Mouse (Mus musculus) liver, embryonic 13.5 days (tissue): ENCODE results near the gene Smyd3. TPM values are rescaled to one million over a fixed set of nuclear protein-coding genes. Genes with fewer than 3 reads are reported as not detected.

Source experiments
- ATAC-seq: fragments of 200-750 bp; cut with Nextera tagmentation; 2 replicates; pipeline ENCODE4 v1.8.0; 2017; ENCODE audit warnings: low read depth, mild to moderate bottlenecking, moderate number of reproducible peaks, moderate library complexity
- DNase-seq: peaks from one replicate; pipeline ENCODE4 v3.0.0; 2022
- H3K27ac ChIP-seq: fragments of 300-500 bp; sonication (generic); 2 replicates; pipeline ENCODE4 v1.5.1; 2015; ENCODE audit warnings: moderate library complexity, mild to moderate bottlenecking, inconsistent platforms
- H3K27me3 ChIP-seq: fragments of 300-500 bp; sonication (generic); 2 replicates; pipeline ENCODE4 v1.6.1; 2015; ENCODE audit warnings: mild to moderate bottlenecking, inconsistent platforms
- H3K36me3 ChIP-seq: fragments of 300-500 bp; sonication (generic); 2 replicates; pipeline ENCODE4 v1.6.1; 2015; ENCODE audit warnings: mild to moderate bottlenecking, inconsistent platforms
- H3K4me1 ChIP-seq: fragments of 300-500 bp; sonication (generic); replicated peaks from 2 replicates; pipeline ENCODE4 v1.6.1; 2015; ENCODE audit warnings: inconsistent platforms
- H3K4me2 ChIP-seq: fragments of 300-500 bp; sonication (generic); 2 replicates; pipeline ENCODE4 v1.6.1; 2015; ENCODE audit warnings: inconsistent platforms, mild to moderate bottlenecking, moderate library complexity
- H3K4me3 ChIP-seq: fragments of 300-500 bp; sonication (generic); replicated peaks from 2 replicates; pipeline ENCODE4 v1.5.1; 2015; ENCODE audit warnings: mild to moderate bottlenecking, inconsistent platforms
- H3K9ac ChIP-seq: fragments of 300-500 bp; sonication (generic); 2 replicates; pipeline ENCODE4 v1.6.1; 2015; ENCODE audit warnings: mild to moderate bottlenecking, inconsistent platforms
- H3K9me3 ChIP-seq: fragments of 300-500 bp; sonication (generic); replicated peaks from 2 replicates; pipeline ENCODE4 v1.6.1; 2016; ENCODE audit warnings: inconsistent platforms
- WGBS: fragments of 180-500 bp; shearing (Covaris S2); methylation state at CpG from one replicate; pipeline ENCODE4 v1.1.7; 2015; ENCODE audit not compliant: insufficient replicate concordance; 5-methylcytosine and 5-hydroxymethylcytosine counted together
- polyA plus RNA-seq: library from polyadenylated mRNA; unstranded; fragments of >200 nt; fragmentation: Nextera tagmentation; extraction: Ambion mirVana; gene quantifications from 2 replicates; pipeline ENCODE4 v1.2.1, GENCODE M21; 2015

The Smyd3 gene
- polyA plus RNA-seq, 1 experiment from 2014 or later, result 6.6 TPM

DNA sequence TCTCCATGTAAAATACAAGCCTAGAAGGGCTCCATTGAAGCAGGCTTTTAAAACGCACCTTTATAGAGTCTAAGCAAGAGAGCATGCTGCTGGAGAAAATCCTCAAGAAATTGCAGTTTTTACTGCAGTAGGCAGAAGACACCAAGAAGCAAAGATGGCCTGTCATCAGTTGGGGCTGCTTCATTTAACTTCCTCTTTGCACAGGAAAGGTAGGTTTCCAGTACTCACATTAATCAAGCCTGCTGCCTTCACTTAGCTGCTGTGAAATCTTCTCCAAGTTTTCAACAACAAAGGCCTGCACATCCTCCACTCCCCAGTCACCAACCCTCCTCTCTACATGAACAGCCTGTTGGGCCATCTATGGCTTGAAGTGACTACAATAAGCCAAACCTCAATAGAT is 448.9 kb downstream of the Smyd3 start:
- no peak overlapping the region for H3K27ac ChIP-seq
- WGBS, result 68% methylated on average over 1 of the region's 1 CpGs
- H3K9me3 ChIP-seq, result no peaks in the 10 kb centered on the region
- ATAC-seq (no peak), DNase-seq (no peak)
- H3K4me2 ChIP-seq, result no peak overlapping the region
- H3K4me3 ChIP-seq, result no peak overlapping the region
- H3K27me3 ChIP-seq, result no peaks in the 10 kb centered on the region
- no peaks in the 10 kb centered on the region for H3K4me1 ChIP-seq
- no peaks in the 10 kb centered on the region for H3K36me3 ChIP-seq
- no peak overlapping the region for H3K9ac ChIP-seq

DNA sequence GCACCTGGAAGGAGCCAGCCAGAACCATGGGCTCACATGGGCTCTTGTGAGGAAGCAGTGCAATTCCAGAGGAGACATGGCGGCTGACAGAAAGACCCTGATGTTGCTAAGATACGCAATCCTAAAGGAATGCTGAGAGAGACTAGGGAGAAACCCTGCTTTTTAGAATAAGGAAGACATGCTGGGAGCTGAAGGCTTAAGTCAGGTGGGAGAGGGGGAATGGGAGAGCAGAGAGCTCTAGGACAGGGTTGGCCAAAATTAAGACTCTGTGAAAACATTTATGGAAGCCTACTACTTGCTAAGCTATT is 452.6 kb downstream of the Smyd3 start:
- WGBS, result 73% methylated on average over 2 of the region's 2 CpGs
- no peak for ATAC-seq
- no peak overlapping the region for H3K27ac ChIP-seq

DNA sequence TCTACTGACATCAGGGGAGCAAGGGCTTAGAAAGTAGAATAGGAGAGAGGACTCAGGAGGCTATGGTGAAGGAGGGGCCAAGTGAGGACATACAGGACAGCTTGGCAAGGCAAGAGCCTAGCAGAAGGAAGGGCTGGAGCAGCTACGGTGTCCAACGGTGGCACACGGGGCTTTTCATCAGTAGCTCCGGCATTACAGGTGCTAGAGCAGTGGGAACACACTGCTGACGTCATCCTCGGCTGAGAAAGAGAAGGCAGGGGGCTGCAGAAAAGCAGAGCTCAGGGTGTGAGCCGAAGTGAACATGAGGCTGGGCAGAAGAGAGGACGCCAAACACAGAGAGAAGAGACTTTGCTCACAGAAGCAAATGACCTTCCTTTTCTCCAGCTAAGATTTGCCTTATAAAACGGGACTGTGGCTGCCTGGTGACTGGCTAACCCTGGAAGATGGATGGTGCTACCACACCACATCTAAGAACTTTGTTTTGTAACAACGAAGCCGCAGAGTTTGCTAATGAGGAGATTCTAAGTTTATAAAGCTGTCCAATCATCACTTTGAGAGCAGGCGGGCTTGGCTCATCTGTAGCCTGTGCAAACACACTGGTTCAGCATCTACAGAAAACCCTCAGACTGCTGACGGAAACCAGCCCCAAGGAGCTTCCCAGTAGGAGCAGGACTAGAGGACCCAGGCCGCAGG is 453.1 kb downstream of the Smyd3 start:
- no peaks in the 10 kb centered on the region for H3K9me3 ChIP-seq
- no peaks in the 10 kb centered on the region for H3K27me3 ChIP-seq
- no peak overlapping the region for H3K4me2 ChIP-seq
- no peaks in the 10 kb centered on the region for H3K36me3 ChIP-seq
- H3K4me3 ChIP-seq, result no peak overlapping the region
- 69% methylated on average over 14 of the region's 14 CpGs for WGBS
- ATAC-seq (no peak), DNase-seq (no peak)
- peaks cover 30% of the 10 kb centered on the region for H3K4me1 ChIP-seq
- no peak overlapping the region for H3K9ac ChIP-seq
- H3K27ac ChIP-seq, result no peak overlapping the region

More for the DNA sequence above, 452.6 kb downstream of the Smyd3 start:
- H3K9ac ChIP-seq, result no peak overlapping the region
- H3K4me2 ChIP-seq, result no peak overlapping the region
- H3K4me1 ChIP-seq, result peaks cover 25% of the 10 kb centered on the region
- no peaks in the 10 kb centered on the region for H3K36me3 ChIP-seq
- no peaks in the 10 kb centered on the region for H3K9me3 ChIP-seq
- H3K27me3 ChIP-seq, result no peaks in the 10 kb centered on the region
- no peak overlapping the region for H3K4me3 ChIP-seq
- DNase-seq, result no peak

DNA sequence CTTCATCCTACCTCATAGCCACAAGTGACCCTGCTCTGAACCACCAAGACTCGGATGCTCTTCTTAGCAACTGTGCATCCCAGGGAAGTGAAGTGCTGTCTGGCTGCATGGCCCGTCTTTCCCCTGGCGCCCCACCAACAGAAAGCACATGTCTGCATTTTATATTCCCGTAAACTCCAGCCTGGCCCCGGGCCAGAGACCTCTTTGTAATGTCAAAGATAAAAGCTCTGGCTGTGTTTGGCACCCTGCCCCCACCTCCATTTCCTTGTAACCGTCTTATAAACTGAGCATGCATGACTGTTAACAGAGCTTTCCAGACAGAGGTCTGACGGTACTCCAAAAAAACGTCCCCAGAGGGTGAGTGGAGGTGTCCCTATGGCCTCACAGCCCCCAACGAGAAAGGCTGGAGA is 456.1 kb downstream of the Smyd3 start:
- peak overlapping the region; percentile 58 for H3K27ac ChIP-seq

DNA sequence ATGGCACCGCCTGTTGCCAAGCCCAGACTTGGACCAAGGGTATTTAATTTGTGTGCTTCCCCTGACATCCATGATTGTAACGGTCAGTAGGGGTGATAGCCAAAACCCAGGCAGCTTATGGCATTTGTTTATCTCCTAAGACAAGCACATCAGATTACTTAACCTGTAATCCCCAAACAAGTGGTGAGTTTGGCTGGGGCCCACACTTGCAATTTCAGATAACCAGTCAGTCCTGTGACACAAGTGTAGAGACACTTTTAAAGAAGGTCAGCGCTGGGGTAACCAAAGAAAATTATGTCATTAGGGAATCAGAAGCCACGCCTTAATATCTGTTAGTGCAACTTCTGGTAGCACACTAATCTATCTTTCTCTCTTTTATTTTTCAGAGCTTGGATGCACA is 456.8 kb downstream of the Smyd3 start:
- Histone ChIP-seq H3K4me3 (no peak overlapping the region), H3K9ac (peak overlapping the region; percentile 5; the same call in 1 of the 2 replicates), H3K36me3 (no peaks in the 10 kb centered on the region), H3K27me3 (no peaks in the 10 kb centered on the region), H3K4me2 (peak overlapping the region; percentile 34), H3K4me1 (peaks cover 39% of the 10 kb centered on the region), H3K27ac (peak overlapping the region; percentile 57; the same call in 1 of the 2 replicates), H3K9me3 (no peaks in the 10 kb centered on the region)
- WGBS, result 28% methylated on average over 4 of the region's 4 CpGs
- peak; percentile 70 for ATAC-seq
- peak; percentile 22 for DNase-seq

More for the DNA sequence above, 456.1 kb downstream of the Smyd3 start:
- 17% methylated on average over 9 of the region's 9 CpGs for WGBS
- ATAC-seq, result peak; percentile 57
- Histone ChIP-seq H3K4me3 (no peak overlapping the region), H3K27me3 (no peaks in the 10 kb centered on the region), H3K36me3 (no peaks in the 10 kb centered on the region), H3K4me2 (peak overlapping the region; percentile 34), H3K4me1 (peaks cover 35% of the 10 kb centered on the region), H3K9ac (peak overlapping the region; percentile 5; the same call in 1 of the 2 replicates), H3K9me3 (no peaks in the 10 kb centered on the region)
- peak; percentile 27 for DNase-seq

DNA sequence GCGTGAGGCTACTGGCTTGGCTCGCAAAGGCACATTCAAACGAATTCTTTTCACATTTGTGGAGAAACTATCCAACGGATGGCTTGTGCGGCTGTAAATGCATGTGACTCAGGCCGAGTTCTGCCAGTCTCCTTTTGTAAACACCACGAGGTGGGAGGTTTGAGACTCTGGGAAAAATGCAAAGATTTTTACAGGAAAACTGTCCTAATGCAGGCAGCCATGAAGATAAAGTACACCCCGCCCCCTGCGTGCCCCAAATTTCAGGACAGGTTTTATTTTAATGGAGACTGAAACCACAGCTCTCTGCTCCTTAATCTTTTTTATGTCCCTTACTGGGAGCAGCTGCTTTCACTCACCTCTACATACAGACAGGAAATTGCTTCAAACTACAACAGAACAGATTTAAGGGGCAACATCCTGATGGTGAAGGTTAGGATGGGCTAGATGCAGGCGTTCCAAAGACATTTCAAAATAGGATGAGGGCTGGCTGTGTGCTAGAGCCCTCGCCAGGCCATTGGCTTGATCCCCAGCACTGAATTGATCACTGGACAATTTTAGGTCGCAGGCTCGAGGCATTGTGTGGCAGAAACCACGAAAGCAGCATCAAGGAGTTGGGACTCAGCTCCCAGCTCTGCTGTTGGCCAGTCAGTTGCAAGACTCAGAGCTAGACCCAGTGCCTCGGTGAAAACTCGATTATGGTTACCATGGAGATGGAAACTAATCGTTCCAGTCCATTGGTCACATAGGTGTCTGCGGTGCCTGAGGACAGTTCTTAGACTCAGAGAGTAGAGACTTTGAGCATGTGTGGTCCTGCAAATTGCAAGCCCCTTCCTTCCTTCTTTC is 457.5 kb downstream of the Smyd3 start:
- peak overlapping the region; percentile 57; the same call in 1 of the 2 replicates for H3K27ac ChIP-seq
- no peaks in the 10 kb centered on the region for H3K27me3 ChIP-seq
- 53% methylated on average over 18 of the region's 18 CpGs for WGBS
- H3K4me2 ChIP-seq, result 0 out of 2 replicates have a peak overlapping the region, but pooled peaks have one; percentile 34
- H3K9ac ChIP-seq, result no peak overlapping the region
- peak; percentile 27; the same call in 1 of the 2 replicates for ATAC-seq
- H3K9me3 ChIP-seq, result no peaks in the 10 kb centered on the region
- no peak overlapping the region for H3K4me3 ChIP-seq
- H3K36me3 ChIP-seq, result no peaks in the 10 kb centered on the region
- DNase-seq, result no peak
- H3K4me1 ChIP-seq, result peaks cover 45% of the 10 kb centered on the region

DNA sequence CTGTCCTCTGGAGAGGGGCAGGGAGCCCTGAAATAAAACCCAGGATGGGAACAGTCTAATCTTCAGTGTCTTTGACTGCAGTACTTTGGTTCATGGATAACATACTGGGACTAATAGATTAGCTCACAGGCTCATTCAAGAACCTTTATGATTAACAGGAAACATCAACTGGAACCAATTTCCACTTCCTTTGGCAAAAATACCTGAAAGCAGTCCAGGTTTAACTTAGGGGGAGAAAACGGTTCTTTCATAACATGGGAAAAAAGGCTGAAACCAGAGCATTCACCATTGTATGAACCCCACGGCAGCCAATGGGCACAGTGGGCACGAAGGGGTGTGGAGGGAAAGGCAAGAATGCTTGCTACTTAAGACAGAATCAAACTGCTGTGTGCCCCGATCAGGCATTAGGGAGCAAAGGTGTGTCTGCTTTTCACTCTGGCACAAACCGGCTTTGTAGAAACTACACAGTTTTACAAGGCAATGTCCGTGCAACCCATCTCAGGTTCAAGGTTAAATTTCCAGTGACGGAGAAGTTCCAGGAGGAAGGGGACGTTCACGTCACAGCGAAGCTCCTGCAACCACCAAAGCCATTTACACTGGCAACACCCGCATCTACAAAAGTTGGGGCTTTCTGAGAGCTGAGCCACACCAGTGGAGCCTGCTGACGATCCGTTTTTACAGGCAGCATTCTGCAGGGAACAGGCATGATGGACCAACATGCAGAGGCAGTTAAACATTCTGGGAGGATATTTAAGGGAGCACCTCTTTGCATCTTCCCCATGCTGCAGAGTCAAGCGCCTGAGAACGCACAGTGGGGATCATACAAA is 458.3 kb downstream of the Smyd3 start:
- WGBS, result 78% methylated on average over 15 of the region's 15 CpGs
- Histone ChIP-seq H3K27me3 (no peaks in the 10 kb centered on the region), H3K36me3 (no peaks in the 10 kb centered on the region), H3K4me2 (no peak overlapping the region), H3K4me3 (no peak overlapping the region), H3K9ac (no peak overlapping the region), H3K27ac (no peak overlapping the region), H3K4me1 (peaks cover 54% of the 10 kb centered on the region), H3K9me3 (no peaks in the 10 kb centered on the region)
- DNase-seq, result no peak
- no peak for ATAC-seq

DNA sequence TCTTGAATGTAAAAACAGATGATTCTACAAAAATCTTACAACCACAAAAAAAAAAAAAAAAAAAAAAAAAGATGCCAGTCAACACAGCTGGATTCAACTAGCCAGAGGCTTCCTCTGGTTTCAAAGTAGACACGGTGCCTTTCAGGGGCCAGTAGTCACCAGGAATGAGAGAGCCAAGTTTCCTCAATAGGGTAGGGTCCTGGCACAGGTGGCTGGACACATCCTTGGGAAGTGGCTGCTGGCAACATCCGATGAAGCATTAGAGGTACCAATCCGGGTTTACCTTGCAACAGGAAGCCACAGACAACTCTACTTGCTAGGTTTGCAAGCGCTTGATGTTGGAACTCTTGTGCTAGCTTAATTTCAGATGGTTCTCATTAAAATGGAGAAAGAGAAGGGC is 459.2 kb downstream of the Smyd3 start:
- ATAC-seq, result no peak
- Histone ChIP-seq H3K36me3 (no peaks in the 10 kb centered on the region), H3K4me2 (no peak overlapping the region), H3K27me3 (no peaks in the 10 kb centered on the region), H3K4me1 (peaks cover 57% of the 10 kb centered on the region), H3K27ac (no peak overlapping the region), H3K9me3 (no peaks in the 10 kb centered on the region), H3K9ac (no peak overlapping the region), H3K4me3 (no peak overlapping the region)
- DNase-seq, result no peak
- 76% methylated on average over 4 of the region's 4 CpGs for WGBS

DNA sequence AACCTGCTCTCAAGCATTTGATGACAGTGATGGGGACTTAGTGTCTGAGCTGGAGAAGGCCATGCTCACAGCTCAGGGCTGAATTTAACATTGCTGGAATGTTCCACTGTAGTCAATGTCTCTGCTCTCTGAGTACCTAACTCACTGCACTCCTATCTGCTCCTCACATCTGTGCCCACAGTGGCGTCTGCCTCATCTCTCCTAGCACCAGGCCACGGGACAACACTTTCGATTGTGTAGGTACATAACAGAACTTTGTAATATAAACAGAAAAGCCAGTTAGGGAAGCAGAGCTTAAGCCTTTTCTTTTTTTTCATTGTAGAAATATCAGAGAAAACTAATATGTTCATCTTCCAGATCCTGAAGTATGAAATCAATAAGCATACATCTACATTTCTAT is 462.1 kb downstream of the Smyd3 start:
- WGBS, result 17% methylated on average over 3 of the region's 3 CpGs
- Histone ChIP-seq H3K27ac (peak overlapping the region; percentile 61), H3K9me3 (no peaks in the 10 kb centered on the region), H3K4me3 (no peak overlapping the region), H3K36me3 (no peaks in the 10 kb centered on the region), H3K4me1 (peaks cover 37% of the 10 kb centered on the region), H3K4me2 (0 out of 2 replicates have a peak overlapping the region, but pooled peaks have one; percentile 12), H3K27me3 (no peaks in the 10 kb centered on the region), H3K9ac (no peak overlapping the region)
- ATAC-seq (peak; percentile 85), DNase-seq (peak; percentile 54)

DNA sequence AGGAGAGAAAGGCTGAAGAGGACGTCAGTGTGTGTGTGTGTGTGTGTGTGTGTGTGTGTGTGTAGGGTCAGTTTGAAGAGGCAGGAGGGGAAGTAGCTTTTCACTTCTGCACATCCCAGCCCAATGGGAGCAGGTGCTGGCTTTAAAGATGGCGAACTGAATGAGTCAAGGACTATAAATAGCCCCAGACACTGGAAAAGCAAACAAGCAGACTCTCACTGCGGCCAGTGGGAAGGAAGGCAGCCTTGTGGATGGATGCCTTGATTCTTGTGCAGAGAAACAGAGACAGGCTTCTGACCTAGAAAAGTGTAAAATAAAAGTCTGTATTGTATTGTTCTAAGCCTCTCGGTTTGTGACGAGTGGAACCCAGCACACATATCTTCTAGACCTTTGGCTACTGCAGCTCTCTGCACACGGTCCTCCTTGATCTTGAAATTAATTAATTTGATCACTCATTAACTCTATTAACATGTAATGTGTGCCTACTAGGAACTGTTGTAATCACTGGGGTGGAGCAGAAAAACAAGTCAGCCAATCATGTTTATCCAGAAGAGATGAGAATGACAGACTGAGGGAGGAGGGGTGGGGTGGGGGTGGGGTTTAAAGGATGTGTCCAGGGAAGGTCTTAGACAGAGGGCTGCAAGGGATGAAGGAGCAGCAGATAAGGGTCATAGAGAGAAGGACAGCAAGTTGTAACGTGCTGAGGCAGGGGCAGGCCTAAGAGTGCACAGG is 463.3 kb downstream of the Smyd3 start:
- peak overlapping the region; percentile 61; the same call in 1 of the 2 replicates for H3K27ac ChIP-seq
- peak; percentile 71 for ATAC-seq
- DNase-seq, result no peak

More for the DNA sequence above, 463.3 kb downstream of the Smyd3 start:
- H3K36me3 ChIP-seq, result no peaks in the 10 kb centered on the region
- no peak overlapping the region for H3K4me3 ChIP-seq
- no peaks in the 10 kb centered on the region for H3K27me3 ChIP-seq
- peaks cover 25% of the 10 kb centered on the region for H3K4me1 ChIP-seq
- no peaks in the 10 kb centered on the region for H3K9me3 ChIP-seq
- 58% methylated on average over 7 of the region's 7 CpGs for WGBS
- no peak overlapping the region for H3K9ac ChIP-seq
- no peak overlapping the region for H3K4me2 ChIP-seq
